Mouse (Mus musculus) E14TG2a.4 (cell line): ENCODE results near the gene Hydin.
"Not testable (repeated sequence)": the region's sequence is repeated elsewhere in the genome, so short reads cannot be mapped to it uniquely, and the experiment has no call there.

Experiments used
- H3K27me3 ChIP-seq: 2 replicates; pipeline ENCODE4 v1.6.1; 2014; ENCODE audit warnings: low read length, control low read depth; ENCODE audit not compliant: insufficient read depth
- H3K36me3 ChIP-seq: 2 replicates; pipeline ENCODE4 v1.6.1; 2014; ENCODE audit warnings: low read length, control low read depth; ENCODE audit not compliant: insufficient read depth
- H3K4me1 ChIP-seq: replicated peaks from 2 replicates; pipeline ENCODE4 v1.6.1; 2014; ENCODE audit warnings: low read depth, low read length, control low read depth
- H3K4me3 ChIP-seq: replicated peaks from 2 replicates; pipeline ENCODE4 v1.5.1; 2014; ENCODE audit warnings: mild to moderate bottlenecking, low read length
- H3K9me3 ChIP-seq: 2 replicates; pipeline ENCODE4 v1.6.1; 2014; ENCODE audit warnings: low read length, control low read depth
- CTCF ChIP-seq: conservative IDR thresholded peaks from 2 replicates; pipeline ENCODE4 v1.5.1; 2014; ENCODE audit warnings: low read length
- NANOG ChIP-seq: IDR thresholded peaks from 2 replicates; pipeline ENCODE4 v1.6.1; 2014; ENCODE audit warnings: borderline replicate concordance, low read length, mixed read lengths
- POU5F1 ChIP-seq: IDR thresholded peaks from 2 replicates; pipeline ENCODE4 v1.6.1; 2014; ENCODE audit warnings: low read length, borderline replicate concordance

Hydin gene

DNA sequence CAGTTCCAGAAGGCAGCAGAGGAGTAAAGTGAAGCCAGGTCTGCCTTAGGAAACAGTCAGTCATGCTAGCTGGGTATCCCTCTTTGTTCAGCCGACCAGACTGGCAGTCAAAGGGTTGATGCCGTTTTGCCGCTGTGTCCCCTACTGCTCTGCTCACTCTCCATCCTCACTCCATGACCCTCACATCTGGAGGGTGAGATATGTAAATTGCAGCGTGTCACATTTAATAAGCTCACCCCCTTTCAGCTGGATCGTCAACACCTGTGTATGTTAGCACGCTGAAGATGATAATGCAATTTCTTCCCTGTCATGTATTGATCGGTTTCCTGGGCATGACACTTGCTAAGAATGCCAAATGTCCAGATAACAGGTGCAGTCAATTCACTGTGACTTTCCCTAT, 49.0 kb downstream of the Hydin start:
- H3K4me1 ChIP-seq = 0 out of 2 replicates have a peak, but pooled peaks cover 4% of the 10 kb centered on the region
- H3K9me3 ChIP-seq = no peaks in the 10 kb centered on the region
- peaks cover 9% of the 10 kb centered on the region; the same call in 1 of the 2 replicates for H3K27me3 ChIP-seq
- no peak for TF ChIP-seq POU5F1
- no peak for TF ChIP-seq CTCF
- TF ChIP-seq NANOG = no peak
- no peaks in the 10 kb centered on the region for H3K36me3 ChIP-seq
- no peak overlapping the region for H3K4me3 ChIP-seq

DNA sequence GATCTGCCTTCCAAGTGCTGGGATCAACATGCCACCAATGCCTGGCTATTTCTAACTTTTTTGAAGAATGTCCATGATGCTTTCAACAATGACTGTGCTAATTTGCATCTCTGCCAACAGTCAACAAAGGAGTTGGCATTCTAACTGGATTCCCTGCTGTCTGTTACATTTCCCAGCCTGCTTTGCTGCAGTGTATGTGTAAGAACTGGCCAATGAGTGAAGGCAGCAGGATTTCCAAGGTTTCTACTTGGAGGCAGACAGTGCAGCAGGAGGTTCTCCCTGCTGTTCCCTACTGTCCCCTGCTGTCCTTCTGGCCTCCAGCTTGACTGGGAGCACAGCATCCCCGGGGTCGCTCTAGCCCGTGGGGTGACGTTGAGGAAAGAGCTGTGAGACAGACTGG, 52.8 kb downstream of the Hydin start:
- Histone ChIP-seq H3K4me1 (no peaks in the 10 kb centered on the region), H3K36me3 (no peaks in the 10 kb centered on the region), H3K9me3 (no peaks in the 10 kb centered on the region), H3K4me3 (no peak overlapping the region), H3K27me3 (0 out of 2 replicates have a peak, but pooled peaks cover 5% of the 10 kb centered on the region)
- no peak for TF ChIP-seq NANOG

DNA sequence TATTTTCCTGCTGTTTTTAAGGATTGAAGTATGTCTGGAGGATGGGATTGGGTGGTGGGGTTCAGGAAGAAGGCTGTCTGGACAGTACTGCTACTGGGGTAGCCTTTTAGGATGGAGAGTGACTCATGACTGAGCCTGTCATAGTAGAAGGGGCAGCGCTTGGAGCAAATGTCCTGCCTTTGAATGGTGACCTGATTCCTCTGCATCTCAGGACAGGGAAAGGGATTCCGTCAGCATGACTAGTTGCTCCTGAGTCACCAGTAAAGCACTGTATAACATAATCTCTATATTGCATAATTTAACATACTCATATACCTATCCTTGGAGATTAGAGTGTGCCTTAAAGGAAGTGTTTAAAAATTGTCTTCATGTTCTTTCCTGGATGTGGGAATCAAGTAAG, 54.7 kb downstream of the Hydin start:
- Histone ChIP-seq H3K4me1 (no peaks in the 10 kb centered on the region), H3K27me3 (peaks cover 11% of the 10 kb centered on the region; the same call in 1 of the 2 replicates), H3K36me3 (no peaks in the 10 kb centered on the region), H3K4me3 (no peak overlapping the region), H3K9me3 (no peaks in the 10 kb centered on the region)
- no peak for TF ChIP-seq CTCF
- no peak for TF ChIP-seq NANOG
- TF ChIP-seq POU5F1 = no peak

DNA sequence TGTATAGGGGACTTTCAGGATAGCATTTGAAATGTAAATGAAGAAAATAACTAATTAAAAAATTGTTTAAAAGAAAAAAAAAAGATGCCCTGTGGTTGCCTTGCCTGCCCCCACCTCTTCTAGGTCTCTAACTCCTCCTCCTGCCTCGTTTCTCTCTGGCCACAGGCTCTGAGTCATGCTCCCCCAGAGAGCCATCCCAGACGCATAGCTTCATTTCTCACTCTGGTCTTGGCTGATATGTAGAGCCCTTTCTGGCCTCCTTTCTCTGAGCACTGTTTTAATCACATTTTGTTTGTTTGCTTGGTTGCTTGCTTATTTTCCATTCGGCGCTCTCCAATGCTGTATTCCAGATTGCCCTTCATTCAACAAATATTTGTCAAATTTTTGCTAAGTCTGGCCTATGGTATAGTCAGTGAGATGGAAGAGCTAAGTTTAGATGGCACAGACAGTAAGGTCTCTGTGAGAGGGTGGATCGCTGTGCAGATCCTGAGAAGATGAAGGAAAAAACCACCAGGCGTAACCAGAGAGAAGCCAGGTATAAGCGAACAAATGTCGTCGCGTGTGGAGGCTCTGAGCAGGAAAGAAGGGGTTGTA, 57.3 kb downstream of the Hydin start:
- H3K36me3 ChIP-seq = no peaks in the 10 kb centered on the region
- no peak overlapping the region for H3K4me3 ChIP-seq
- TF ChIP-seq NANOG = no peak
- no peak for TF ChIP-seq CTCF
- no peak for TF ChIP-seq POU5F1
- H3K4me1 ChIP-seq = no peaks in the 10 kb centered on the region
- no peaks in the 10 kb centered on the region for H3K9me3 ChIP-seq
- H3K27me3 ChIP-seq = peaks cover 5% of the 10 kb centered on the region; the same call in 1 of the 2 replicates

DNA sequence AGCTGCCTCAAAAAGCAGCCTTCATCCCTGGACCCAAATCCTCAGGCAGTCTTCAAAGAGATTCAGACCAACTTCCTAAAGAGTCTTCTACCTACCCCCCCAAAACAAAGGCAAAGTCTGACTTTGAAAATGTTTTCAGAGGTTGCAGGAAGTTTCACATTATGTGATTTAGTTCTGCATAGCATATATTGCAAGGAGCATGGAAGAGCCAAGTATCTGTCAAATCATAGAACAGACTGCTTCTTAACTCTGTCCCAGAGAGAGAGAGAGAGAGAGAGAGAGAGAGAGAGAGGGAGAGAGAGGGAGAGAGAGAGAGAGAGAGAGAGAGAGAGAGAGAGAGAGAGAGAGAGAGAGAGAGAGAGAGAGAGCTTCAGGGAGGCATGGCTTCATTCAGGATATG, 60.3 kb downstream of the Hydin start:
- not testable (repeated sequence) for H3K4me1 ChIP-seq, H3K9me3 ChIP-seq, H3K27me3 ChIP-seq, H3K4me3 ChIP-seq, H3K36me3 ChIP-seq

DNA sequence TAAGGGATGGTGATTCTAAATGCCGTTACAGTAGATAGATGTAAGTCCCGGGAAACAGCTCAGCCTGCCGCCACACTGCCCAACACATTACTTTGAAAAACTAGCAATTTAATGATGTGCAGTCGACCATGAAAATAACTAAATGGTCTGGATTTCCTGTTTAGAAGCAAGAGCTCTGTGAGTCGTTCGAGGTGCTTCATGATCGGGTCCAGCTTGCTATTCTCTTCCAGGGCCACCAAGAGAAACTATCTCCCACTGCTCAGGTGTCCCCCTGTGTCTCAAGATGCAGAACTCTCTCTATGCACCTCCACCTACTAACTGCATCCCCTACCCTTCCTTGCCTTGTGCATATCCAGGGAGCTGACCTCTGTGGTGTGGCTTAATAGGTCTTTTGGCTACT, 66.6 kb downstream of the Hydin start:
- H3K4me1 ChIP-seq = no peaks in the 10 kb centered on the region
- peaks cover 10% of the 10 kb centered on the region for H3K9me3 ChIP-seq
- H3K36me3 ChIP-seq = no peaks in the 10 kb centered on the region
- H3K4me3 ChIP-seq = no peak overlapping the region
- no peak for TF ChIP-seq CTCF
- no peak for TF ChIP-seq NANOG
- TF ChIP-seq POU5F1 = no peak
- peaks cover 7% of the 10 kb centered on the region; the same call in 1 of the 2 replicates for H3K27me3 ChIP-seq

DNA sequence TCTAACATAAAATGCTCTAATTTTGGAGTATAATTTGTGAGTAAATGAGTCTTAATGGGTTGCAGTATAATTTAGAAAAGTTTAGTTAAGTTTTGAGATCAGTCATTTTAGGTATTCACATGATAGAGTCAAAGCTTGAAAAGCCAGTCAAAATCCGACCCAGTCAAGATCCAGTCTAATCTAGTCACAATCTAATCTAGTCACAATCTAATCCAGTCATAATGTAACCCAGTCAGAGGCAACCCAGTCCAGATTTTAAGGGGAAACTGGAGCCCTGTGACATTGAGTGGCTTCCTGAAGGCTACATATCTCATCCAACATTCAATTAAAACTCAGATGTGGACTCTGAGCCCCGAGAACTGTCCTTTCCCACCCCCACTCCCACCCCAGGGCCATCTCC, 72.7 kb downstream of the Hydin start:
- Histone ChIP-seq H3K27me3 (no peaks in the 10 kb centered on the region), H3K9me3 (peaks cover 10% of the 10 kb centered on the region), H3K4me1 (no peaks in the 10 kb centered on the region), H3K36me3 (no peaks in the 10 kb centered on the region), H3K4me3 (no peak overlapping the region)
- TF ChIP-seq CTCF = no peak
- TF ChIP-seq POU5F1 = no peak
- no peak for TF ChIP-seq NANOG

DNA sequence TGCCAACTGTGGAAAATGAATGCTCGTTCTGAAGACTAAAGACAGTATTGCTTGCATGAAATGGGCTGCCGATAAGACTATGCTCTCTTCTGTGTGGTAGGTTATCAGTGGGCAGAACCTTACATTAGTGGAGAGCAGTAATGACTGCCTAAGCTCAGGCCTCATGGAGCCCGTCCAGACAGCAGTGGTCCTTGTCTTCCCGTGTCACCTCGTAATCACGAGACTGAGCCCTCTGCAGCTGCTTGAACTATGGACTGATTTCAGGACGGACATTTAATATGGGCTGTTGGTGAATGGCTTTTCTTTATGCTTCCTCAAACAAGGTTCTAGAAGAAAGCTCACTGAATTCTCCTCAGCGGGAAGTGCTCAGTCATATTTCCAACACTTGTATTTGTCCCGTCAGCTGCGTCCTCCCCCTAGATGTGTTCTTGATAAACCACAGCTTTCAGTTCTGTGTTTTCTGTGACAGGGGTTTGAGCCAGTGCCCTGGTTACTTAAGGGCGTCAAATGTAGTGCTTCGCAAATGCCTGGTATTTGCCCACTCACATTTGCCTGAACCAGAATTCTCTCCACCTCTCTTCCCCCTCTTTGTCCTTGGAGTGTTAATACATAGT, 73.4 kb downstream of the Hydin start:
- TF ChIP-seq NANOG (no peak), CTCF (no peak), POU5F1 (no peak)
- Histone ChIP-seq H3K4me3 (no peak overlapping the region), H3K9me3 (peaks cover 10% of the 10 kb centered on the region)

DNA sequence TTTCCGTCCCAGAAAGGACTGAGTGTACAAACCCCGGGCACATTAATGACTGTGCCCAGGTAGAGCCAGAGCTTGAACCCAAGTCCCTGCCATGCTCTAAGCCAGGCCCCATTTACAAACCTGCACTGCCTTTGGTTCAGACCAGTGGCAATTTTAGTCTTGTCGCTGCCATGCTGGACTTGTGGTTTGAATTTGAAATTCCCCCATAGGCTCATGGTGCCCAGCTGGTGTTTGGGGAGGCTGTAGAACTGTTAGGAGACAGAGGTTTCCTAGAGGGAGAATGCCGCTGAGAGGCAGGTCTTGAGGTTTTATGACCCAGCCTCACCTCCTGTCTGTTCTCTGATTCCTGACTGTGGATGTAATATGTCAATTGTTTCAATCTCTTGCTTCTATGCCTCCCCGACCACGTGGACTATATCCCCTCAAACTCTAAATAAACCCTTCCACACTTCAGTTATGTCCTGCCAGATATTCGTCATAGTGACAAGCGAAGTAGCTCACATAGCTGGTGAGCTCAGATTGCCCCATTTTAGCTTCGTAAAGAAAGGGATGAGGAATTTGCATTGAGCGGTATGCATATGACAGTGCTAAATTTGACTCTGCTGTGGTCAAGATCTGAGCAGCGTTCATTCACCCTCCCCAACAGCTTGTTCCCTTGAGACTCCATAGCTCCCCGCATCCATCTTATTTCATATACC, 79.1 kb downstream of the Hydin start:
- TF ChIP-seq NANOG (no peak), CTCF (no peak), POU5F1 (no peak)
- Histone ChIP-seq H3K36me3 (no peaks in the 10 kb centered on the region), H3K4me1 (no peaks in the 10 kb centered on the region), H3K4me3 (no peak overlapping the region), H3K9me3 (no peaks in the 10 kb centered on the region), H3K27me3 (no peaks in the 10 kb centered on the region)

More for the DNA sequence above, 73.4 kb downstream of the Hydin start:
- no peaks in the 10 kb centered on the region for H3K27me3 ChIP-seq
- H3K36me3 ChIP-seq = no peaks in the 10 kb centered on the region
- H3K4me1 ChIP-seq = no peaks in the 10 kb centered on the region

DNA sequence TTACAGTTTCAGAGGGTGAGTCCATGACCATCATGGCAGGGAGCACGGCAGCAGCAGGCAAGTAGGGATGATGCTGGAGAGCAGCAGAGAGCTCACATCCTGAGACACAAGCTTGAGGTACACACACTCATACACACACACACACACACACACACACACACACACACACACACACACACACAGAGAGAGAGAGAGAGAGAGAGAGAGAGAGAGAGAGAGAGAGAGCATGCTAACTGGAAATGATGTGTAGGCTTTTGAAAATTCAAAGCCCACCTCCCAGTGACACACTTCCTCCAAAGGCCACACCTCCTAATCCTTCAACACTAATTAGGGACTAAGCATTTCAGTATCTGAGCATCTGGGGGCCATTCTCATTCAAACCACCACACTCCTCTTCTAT, 80.1 kb downstream of the Hydin start:
- TF ChIP-seq POU5F1 = no peak
- no peak for TF ChIP-seq CTCF
- no peak for TF ChIP-seq NANOG

More for the DNA sequence above, 80.1 kb downstream of the Hydin start:
- Histone ChIP-seq H3K4me1 (no peaks in the 10 kb centered on the region), H3K36me3 (no peaks in the 10 kb centered on the region), H3K27me3 (no peaks in the 10 kb centered on the region; the same call in 1 of the 2 replicates), H3K9me3 (no peaks in the 10 kb centered on the region), H3K4me3 (no peak overlapping the region)
